Mouse (Mus musculus): ENCODE results near the gene Kcnk7.

The Kcnk7 gene

GRCm38 (mm10) chr19:5726961-5727578, 22.9 kb downstream of the Kcnk7 start:
- DNase-seq, result no peak

GRCm38 (mm10) chr19:5727701-5728100, 23.5 kb downstream of the Kcnk7 start:
- peak; percentile 93 for DNase-seq

- peak; percentile 77 for DNase-seq
Measured at GRCm38 (mm10) chr19:5728631-5729443, 24.7 kb downstream of the Kcnk7 start.

GRCm38 (mm10) chr19:5729444-5729815, 25.3 kb downstream of the Kcnk7 start, which contains the start of gene Fam89b:
TSS of gene Fam89b (minus strand) at chr19:5729653.
- peak; percentile 97 for DNase-seq

- peak; percentile 61 for DNase-seq
Measured at GRCm38 (mm10) chr19:5730314-5731186, 26.4 kb downstream of the Kcnk7 start.

- peak; percentile 97 for DNase-seq
Measured at GRCm38 (mm10) chr19:5731264-5731978, 27.3 kb downstream of the Kcnk7 start.

- no peak for DNase-seq
Measured at GRCm38 (mm10) chr19:5734325-5734724, 30.2 kb downstream of the Kcnk7 start.

GRCm38 (mm10) chr19:5739446-5739845, 35.3 kb downstream of the Kcnk7 start:
- DNase-seq, result no peak

- DNase-seq, result peak; percentile 94
Measured at GRCm38 (mm10) chr19:5740320-5741317, 36.5 kb downstream of the Kcnk7 start, which contains the start of gene Ltbp3. TSS of gene Ltbp3 (plus strand) at chr19:5740904.

- peak; percentile 94 for DNase-seq
Measured at GRCm38 (mm10) chr19:5741641-5742240, 37.6 kb downstream of the Kcnk7 start.

GRCm38 (mm10) chr19:5742241-5742641, 38.1 kb downstream of the Kcnk7 start:
- DNase-seq, result peak; percentile 48

GRCm38 (mm10) chr19:5743576-5743975, 39.4 kb downstream of the Kcnk7 start:
- peak; percentile 70 for DNase-seq

GRCm38 (mm10) chr19:5745756-5746710, 41.9 kb downstream of the Kcnk7 start:
- DNase-seq, result peak; percentile 51

- no peak for DNase-seq
Measured at GRCm38 (mm10) chr19:5746907-5747363, 42.8 kb downstream of the Kcnk7 start.

- no peak for DNase-seq
Measured at GRCm38 (mm10) chr19:5749476-5749875, 45.3 kb downstream of the Kcnk7 start.

GRCm38 (mm10) chr19:5750951-5751350, 46.8 kb downstream of the Kcnk7 start:
- DNase-seq, result no peak

- DNase-seq, result peak; percentile 73
Measured at GRCm38 (mm10) chr19:5751742-5752141, 47.6 kb downstream of the Kcnk7 start.

GRCm38 (mm10) chr19:5756321-5756985, 52.3 kb downstream of the Kcnk7 start:
- no peak for DNase-seq

All from lung, postnatal 10 days (tissue).